Mouse (Mus musculus): ENCODE results near the gene Tbc1d2b. TPM values are rescaled to one million over a fixed set of nuclear protein-coding genes. Genes with fewer than 3 reads are reported as not detected.

Gene Tbc1d2b
- polyA plus RNA-seq, 1 experiment from 2014 or later = 5.4 TPM

DNA sequence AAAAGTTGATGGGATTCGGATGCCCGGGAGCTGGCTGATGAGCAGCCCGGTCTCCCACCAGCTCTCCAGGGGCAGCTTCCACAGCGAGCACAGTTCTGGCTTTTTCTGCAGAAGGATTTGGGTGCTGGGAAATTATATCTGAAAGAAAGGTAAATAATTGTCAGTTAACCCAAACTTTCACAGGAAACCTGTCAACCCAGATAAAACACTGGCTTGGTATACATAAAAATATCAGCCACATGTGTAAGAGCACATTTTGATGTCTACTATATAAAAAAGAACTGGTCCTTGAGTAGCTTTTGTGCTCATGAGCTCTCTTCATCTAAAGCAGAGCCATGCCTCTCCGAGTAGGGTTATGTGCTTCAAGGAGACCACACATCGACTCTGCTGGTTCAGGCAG, 29.6 kb downstream of the Tbc1d2b start:
- 83% methylated on average over 6 of the region's 6 CpGs for WGBS
- Histone ChIP-seq H3K4me3 (no peak overlapping the region), H3K27me3 (no peaks in the 10 kb centered on the region), H3K4me1 (replicated peaks) (peaks cover 19% of the 10 kb centered on the region), H3K9ac (no peak overlapping the region), H3K9me3 (replicated peaks) (no peaks in the 10 kb centered on the region), H3K36me3 (peaks cover 6% of the 10 kb centered on the region; the same call in 1 of the 2 replicates), H3K27ac (no peak overlapping the region), H3K4me2 (no peak overlapping the region)
- ATAC-seq (replicated peaks; ENCODE audit: insufficient number of reproducible peaks, insufficient read depth, low FRiP score, low read depth) = no peak

DNA sequence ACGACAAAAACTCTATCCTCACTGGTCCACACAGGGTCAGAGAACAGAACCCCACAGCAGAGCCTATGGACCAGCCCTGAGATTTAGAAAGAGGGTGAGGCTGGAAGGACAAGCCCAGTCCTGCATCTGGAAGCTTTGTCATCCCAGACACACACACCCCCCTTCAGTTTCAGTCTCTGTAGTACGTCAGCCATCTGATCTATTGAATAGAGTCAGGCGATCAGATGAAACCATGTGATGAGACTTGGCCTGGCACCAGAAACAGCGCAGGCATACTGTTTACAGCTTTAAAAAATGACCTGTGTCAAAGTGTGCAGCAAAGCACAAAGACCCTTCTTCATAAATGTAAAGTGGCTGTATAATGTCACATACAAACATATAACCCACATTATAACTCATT, 30.0 kb downstream of the Tbc1d2b start:
- Histone ChIP-seq H3K9ac (no peak overlapping the region), H3K4me1 (replicated peaks) (peaks cover 20% of the 10 kb centered on the region), H3K9me3 (replicated peaks) (no peaks in the 10 kb centered on the region), H3K36me3 (peaks cover 6% of the 10 kb centered on the region; the same call in 1 of the 2 replicates), H3K4me2 (no peak overlapping the region), H3K27ac (no peak overlapping the region), H3K4me3 (no peak overlapping the region), H3K27me3 (no peaks in the 10 kb centered on the region)
- WGBS = 83% methylated on average over 4 of the region's 4 CpGs
- no peak for ATAC-seq (replicated peaks; ENCODE audit: insufficient number of reproducible peaks, insufficient read depth, low FRiP score, low read depth)

DNA sequence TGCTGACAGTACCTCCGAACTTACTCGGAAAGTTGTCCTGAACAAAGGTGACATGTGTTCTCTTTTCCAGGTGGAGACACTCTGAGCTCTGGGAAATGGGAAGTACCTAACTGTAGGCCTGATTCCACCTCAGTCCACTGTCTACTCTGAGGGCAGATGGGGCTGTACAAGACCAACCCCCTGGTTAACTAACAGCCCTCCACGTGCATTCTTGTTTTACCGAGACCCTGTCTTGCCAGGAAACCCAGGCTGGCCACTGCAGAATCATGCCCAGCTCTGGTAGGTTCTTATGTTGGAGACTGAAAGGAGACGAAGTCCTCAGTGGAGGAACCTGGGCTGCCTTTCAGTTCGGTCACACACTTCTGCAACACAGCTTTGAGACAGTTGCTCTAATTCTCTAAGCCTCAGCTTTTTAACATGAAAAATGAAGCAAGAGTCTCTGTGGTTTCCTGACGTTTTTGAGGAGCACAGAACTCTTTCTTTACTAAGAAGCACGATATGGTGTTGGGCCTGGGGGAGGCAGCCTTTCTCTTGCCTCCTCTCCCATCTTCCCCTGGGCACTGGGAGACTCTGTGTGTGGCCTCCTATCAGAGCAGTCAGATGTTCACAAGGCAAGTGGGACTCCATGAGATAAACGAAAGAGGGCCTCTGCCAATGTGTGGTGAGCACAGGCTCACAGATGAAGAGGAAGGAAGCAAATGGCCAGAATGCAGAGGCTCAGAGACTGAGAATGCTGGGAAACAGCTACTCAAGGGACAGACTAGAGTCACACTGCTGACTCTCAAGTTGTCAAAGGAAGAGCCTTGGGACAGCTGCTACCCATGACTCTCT, 33.2 kb downstream of the Tbc1d2b start:
- ATAC-seq (replicated peaks; ENCODE audit: insufficient number of reproducible peaks, insufficient read depth, low FRiP score, low read depth) = no peak; the same call in 1 of the 2 replicates
- WGBS = 59% methylated on average over 9 of the region's 9 CpGs

DNA sequence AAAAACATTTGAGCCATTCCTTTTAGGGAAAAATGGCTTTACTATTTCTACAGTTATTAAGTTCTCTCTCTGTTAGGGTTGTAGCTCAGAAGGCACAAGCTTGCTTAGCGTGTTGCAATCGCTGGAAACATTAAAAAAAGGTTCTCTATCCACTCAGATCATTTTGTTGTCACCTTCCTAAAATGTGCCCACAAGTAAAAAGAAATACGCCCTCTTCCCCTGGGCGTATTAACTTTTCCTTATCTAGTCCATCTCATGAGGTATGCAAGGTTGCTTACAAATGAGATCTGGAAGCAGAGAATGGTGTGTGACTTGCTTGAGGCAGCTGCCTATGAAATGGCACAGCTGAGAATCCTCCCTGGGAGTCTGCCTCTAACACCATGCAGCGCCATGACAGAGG, 33.8 kb downstream of the Tbc1d2b start:
- ATAC-seq (replicated peaks; ENCODE audit: insufficient number of reproducible peaks, insufficient read depth, low FRiP score, low read depth) = no peak
- WGBS = 88% methylated on average over 5 of the region's 5 CpGs

More for the DNA sequence above, 33.2 kb downstream of the Tbc1d2b start:
- H3K4me2 ChIP-seq = no peak overlapping the region
- no peak overlapping the region for H3K9ac ChIP-seq
- H3K27me3 ChIP-seq = no peaks in the 10 kb centered on the region
- peak overlapping the region; percentile 37; the same call in 1 of the 2 replicates for H3K27ac ChIP-seq
- H3K36me3 ChIP-seq = peaks cover 6% of the 10 kb centered on the region; the same call in 1 of the 2 replicates
- H3K4me1 ChIP-seq (replicated peaks) = peaks cover 21% of the 10 kb centered on the region
- H3K4me3 ChIP-seq = no peak overlapping the region
- no peaks in the 10 kb centered on the region for H3K9me3 ChIP-seq (replicated peaks)

DNA sequence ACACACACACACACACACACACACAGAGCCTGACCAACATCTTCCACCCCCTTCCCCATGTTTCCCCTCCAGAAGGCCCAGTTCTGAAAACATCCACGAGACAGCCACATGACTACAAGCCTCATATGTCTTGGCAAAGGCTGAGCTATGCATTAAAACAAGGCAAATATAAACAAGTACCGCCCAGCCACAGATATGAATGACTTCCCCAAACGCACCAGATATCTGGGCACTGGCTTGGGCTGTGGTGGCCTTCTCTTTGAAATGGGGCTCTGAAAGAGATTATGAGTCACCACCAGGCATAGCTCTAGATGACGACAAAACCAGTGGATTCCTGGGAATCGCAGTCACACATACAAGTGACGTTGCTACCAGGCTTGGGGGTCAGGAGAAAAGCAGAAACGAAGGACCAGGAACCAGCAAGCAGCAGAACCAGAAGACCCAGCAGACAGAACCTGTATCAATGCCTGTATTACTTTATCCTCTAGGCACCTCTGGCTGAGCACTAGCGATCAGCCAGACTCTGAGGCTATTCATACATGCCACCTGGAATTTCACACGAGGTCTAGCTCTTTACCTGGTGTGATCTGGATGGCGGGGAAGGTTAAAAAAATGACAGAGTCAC, 35.2 kb downstream of the Tbc1d2b start:
- no peak overlapping the region for H3K4me3 ChIP-seq
- no peak overlapping the region for H3K4me2 ChIP-seq
- no peak overlapping the region for H3K27ac ChIP-seq
- no peaks in the 10 kb centered on the region for H3K27me3 ChIP-seq
- ATAC-seq (replicated peaks; ENCODE audit: insufficient number of reproducible peaks, insufficient read depth, low FRiP score, low read depth) = no peak
- H3K9me3 ChIP-seq (replicated peaks) = no peaks in the 10 kb centered on the region
- no peak overlapping the region for H3K9ac ChIP-seq
- peaks cover 6% of the 10 kb centered on the region; the same call in 1 of the 2 replicates for H3K36me3 ChIP-seq
- H3K4me1 ChIP-seq (replicated peaks) = peaks cover 18% of the 10 kb centered on the region
- 61% methylated on average over 10 of the region's 10 CpGs for WGBS

More for the DNA sequence above, 33.8 kb downstream of the Tbc1d2b start:
- no peak overlapping the region for H3K4me2 ChIP-seq
- no peaks in the 10 kb centered on the region for H3K27me3 ChIP-seq
- H3K4me1 ChIP-seq (replicated peaks) = peaks cover 18% of the 10 kb centered on the region
- H3K36me3 ChIP-seq = peaks cover 6% of the 10 kb centered on the region; the same call in 1 of the 2 replicates
- H3K27ac ChIP-seq = no peak overlapping the region
- H3K4me3 ChIP-seq = no peak overlapping the region
- H3K9ac ChIP-seq = no peak overlapping the region
- H3K9me3 ChIP-seq (replicated peaks) = no peaks in the 10 kb centered on the region

DNA sequence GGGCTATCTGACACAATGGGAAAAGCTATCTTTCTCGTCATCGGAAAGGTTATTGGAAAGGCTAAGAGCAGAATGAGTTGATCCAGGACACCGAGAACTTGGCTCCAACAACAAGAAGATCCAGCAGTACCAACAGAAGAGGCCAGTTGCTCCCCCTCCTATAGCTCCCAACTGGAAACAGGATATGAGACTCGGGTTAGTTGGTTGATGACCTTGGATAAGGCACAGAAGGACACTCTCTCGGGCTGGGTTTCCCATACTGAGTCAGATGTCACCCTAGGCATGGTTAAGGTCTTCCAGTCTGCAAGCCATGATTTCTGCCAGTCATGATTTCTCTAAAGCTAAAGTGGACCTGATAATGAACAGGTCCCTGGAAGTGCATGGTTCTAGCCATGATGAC, 35.8 kb downstream of the Tbc1d2b start:
- Histone ChIP-seq H3K4me1 (replicated peaks) (peaks cover 18% of the 10 kb centered on the region), H3K9me3 (replicated peaks) (no peaks in the 10 kb centered on the region), H3K36me3 (peaks cover 6% of the 10 kb centered on the region; the same call in 1 of the 2 replicates), H3K4me3 (no peak overlapping the region), H3K9ac (no peak overlapping the region), H3K27me3 (no peaks in the 10 kb centered on the region), H3K4me2 (no peak overlapping the region), H3K27ac (no peak overlapping the region)
- WGBS = 70% methylated on average over 5 of the region's 5 CpGs
- no peak for ATAC-seq (replicated peaks; ENCODE audit: insufficient number of reproducible peaks, insufficient read depth, low FRiP score, low read depth)

DNA sequence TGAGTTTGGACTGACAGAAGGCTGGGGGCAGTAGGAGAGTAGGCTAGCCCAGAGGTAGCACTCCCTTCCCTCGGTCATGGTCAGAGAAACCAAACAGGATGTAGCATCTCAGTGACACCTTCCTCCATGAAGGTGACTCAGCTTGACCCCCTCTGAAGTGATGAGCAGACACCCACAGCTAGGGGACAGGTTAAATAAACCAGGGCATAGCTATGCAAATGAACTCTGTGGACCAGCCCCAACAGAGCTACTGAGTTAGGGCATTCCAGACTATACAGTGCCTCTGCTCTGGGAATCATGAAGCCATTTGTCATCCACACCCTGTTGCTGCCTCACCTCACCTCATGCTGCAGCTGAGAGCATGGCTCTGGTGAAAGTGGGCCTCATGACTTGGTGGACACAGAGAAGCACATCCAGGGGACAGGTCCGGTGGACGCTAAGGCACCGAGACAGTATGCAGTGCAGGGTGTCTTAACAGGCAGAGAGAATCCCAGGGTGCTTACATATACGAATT, 36.6 kb downstream of the Tbc1d2b start:
- H3K36me3 ChIP-seq = no peaks in the 10 kb centered on the region
- 85% methylated on average over 5 of the region's 5 CpGs for WGBS
- peaks cover 18% of the 10 kb centered on the region for H3K4me1 ChIP-seq (replicated peaks)
- no peak overlapping the region for H3K4me2 ChIP-seq
- no peak overlapping the region for H3K27ac ChIP-seq
- ATAC-seq (replicated peaks; ENCODE audit: insufficient number of reproducible peaks, insufficient read depth, low FRiP score, low read depth) = no peak
- no peak overlapping the region for H3K4me3 ChIP-seq
- no peaks in the 10 kb centered on the region for H3K9me3 ChIP-seq (replicated peaks)
- H3K9ac ChIP-seq = no peak overlapping the region
- H3K27me3 ChIP-seq = no peaks in the 10 kb centered on the region

DNA sequence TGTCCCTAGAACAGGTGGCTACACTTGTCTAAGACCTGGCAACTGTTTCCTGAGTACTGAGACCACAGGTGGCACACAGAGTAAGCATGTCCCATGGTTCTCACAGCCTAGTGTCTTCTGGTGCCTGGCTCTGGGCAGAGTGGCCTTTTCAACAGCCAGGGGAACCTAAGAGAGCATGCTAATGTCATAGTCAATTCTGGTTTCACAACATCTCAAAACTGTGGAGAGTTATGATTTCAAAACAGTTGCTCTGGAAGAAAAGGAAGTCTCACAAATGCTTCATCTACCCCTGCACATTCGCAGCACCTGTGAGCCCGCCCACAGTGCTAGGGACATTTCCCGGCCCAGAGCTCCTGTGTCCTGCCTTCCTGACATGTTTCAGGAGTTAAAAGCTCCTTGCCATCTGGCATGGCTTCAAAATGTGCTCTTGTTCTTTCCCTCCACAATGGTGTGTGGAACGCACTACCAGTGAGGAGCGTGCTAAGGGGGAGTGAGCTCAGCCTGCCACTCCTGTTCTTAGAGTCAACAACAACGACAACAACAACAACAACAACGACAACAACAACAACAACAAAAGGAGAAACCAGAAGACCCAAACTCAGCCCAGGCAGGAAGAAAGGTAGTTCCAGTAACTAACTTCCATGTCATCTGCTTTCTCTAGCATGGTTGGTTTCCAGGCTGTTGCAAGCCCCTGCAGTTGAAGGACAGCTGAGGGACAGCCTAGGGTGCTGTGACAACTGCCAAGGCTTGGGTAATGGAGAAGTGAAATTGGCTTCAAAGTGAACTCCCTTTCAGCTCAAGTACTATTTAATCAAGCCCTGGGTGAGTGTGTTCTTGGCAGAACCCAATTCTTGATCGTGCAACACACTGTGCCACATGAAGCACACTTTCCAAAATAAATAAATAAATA, 37.6 kb downstream of the Tbc1d2b start:
- no peak for ATAC-seq (replicated peaks; ENCODE audit: insufficient number of reproducible peaks, insufficient read depth, low FRiP score, low read depth)
- no peak overlapping the region for H3K27ac ChIP-seq
- H3K9ac ChIP-seq = no peak overlapping the region
- H3K9me3 ChIP-seq (replicated peaks) = no peaks in the 10 kb centered on the region
- WGBS = 75% methylated on average over 8 of the region's 8 CpGs
- no peaks in the 10 kb centered on the region for H3K27me3 ChIP-seq
- H3K4me2 ChIP-seq = no peak overlapping the region
- no peak overlapping the region for H3K4me3 ChIP-seq
- peaks cover 18% of the 10 kb centered on the region for H3K4me1 ChIP-seq (replicated peaks)
- H3K36me3 ChIP-seq = no peaks in the 10 kb centered on the region

DNA sequence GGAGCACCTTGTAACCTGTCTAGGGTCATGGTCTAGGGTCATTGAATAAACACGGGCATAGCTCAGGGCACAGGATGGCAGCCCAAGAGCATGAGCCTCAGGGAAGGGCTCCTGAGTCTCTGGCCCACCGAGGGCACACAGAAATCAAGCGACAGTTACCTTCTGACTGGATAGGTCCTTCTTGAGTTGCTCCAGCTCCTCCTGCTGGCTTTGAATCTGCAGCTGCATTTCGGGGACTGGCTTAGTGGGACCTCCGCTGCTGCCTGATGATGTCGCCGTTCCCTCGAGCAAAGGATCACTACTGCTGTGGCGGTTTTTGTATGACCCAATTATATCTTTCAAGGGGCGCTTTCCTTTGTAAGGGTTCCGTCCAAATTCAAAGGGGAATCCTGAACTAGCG, 43.4 kb downstream of the Tbc1d2b start:
- Histone ChIP-seq H3K4me3 (no peak overlapping the region), H3K9ac (no peak overlapping the region), H3K4me2 (no peak overlapping the region), H3K9me3 (replicated peaks) (no peaks in the 10 kb centered on the region), H3K36me3 (peaks cover 5% of the 10 kb centered on the region; the same call in 1 of the 2 replicates), H3K27me3 (no peaks in the 10 kb centered on the region), H3K27ac (no peak overlapping the region), H3K4me1 (replicated peaks) (peaks cover 17% of the 10 kb centered on the region)
- WGBS = 72% methylated on average over 12 of the region's 12 CpGs
- no peak for ATAC-seq (replicated peaks; ENCODE audit: insufficient number of reproducible peaks, insufficient read depth, low FRiP score, low read depth)

DNA sequence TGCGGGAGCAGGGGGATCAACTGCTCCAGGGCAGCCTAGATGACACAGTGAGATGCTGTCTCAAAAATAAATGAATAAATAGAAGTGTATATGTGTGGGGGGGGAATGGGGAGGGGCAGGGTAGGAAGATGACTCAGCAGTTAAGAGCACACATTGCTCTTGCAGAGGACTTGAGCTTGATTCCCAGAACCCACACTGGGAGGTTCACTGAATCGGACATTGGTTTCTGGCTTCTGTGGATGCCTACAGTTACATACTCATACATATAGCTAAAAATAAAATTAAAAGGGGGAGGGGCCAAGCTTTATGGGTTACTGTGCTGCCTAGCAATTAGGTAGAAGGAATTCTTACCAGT, 43.9 kb downstream of the Tbc1d2b start:
- H3K27me3 ChIP-seq = no peaks in the 10 kb centered on the region
- H3K36me3 ChIP-seq = peaks cover 5% of the 10 kb centered on the region; the same call in 1 of the 2 replicates
- H3K4me1 ChIP-seq (replicated peaks) = peaks cover 17% of the 10 kb centered on the region
- no peak overlapping the region for H3K4me2 ChIP-seq
- H3K9me3 ChIP-seq (replicated peaks) = no peaks in the 10 kb centered on the region
- no peak overlapping the region for H3K27ac ChIP-seq
- H3K9ac ChIP-seq = no peak overlapping the region
- no peak overlapping the region for H3K4me3 ChIP-seq
- no peak for ATAC-seq (replicated peaks; ENCODE audit: insufficient number of reproducible peaks, insufficient read depth, low FRiP score, low read depth)
- 58% methylated on average over 2 of the region's 2 CpGs for WGBS

All from heart, embryonic 15.5 days (tissue).